Mouse (Mus musculus): Measurements from ENCODE around the gene Calhm4. TPM values are rescaled to one million over a fixed set of nuclear protein-coding genes. Genes with fewer than 3 reads are reported as not detected.
"Not testable (repeated sequence)": the region's sequence is repeated elsewhere in the genome, so short reads cannot be mapped to it uniquely, and the experiment has no call there.

Gene Calhm4
- polyA plus RNA-seq, 1 experiment: not detected

DNA sequence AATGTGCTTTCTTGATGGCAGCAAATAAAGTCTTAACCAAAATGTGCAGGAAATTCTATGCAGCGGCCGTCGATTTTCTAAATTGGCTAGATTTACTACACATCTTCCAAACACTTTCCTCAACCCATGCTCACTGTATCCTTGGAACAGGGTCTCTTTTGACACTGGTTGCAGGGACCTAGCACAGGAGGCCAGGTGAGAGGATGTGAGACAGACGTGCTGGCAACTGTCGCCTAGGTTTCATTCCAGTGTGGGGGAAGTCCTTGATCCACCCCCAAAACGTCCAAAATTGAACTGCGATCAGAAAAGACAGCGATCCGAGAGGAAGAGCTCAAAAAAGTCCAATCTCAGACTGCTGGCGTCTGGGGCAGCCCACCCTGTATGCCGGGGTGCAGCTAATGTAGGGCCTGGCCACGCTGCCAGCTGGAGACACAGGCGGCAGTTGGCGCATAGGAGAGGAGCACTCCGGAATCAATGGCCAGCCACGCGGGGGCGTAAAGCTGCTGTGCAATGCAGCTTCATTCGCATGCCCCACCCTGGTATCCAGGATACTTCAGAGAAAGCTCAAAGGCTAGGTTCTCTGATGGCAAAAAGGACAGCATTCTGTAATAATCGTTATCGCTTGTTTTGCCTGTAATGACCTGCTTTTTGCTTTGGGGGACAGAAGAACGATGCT, 10.3 kb downstream of the Calhm4 start:
- 16% methylated on average over 22 of the region's 22 CpGs for WGBS
- H3K4me3 ChIP-seq (ENCODE audit: low read depth, low read length): peak overlapping the region; percentile 20; the same call in 1 of the 2 replicates
- H3K4me1 ChIP-seq (ENCODE audit: control insufficient read depth, insufficient read depth, insufficient read length, low read length): peaks cover 2% of the 10 kb centered on the region; the same call in 1 of the 2 replicates
- TF ChIP-seq POLR2A (IDR thresholded peaks at IDR 0.05; ENCODE audit: low read depth, low read length) (no peak), CTCF (IDR thresholded peaks at IDR 0.05; ENCODE audit: extremely low read depth, insufficient read length, insufficient replicate concordance, low read depth, low read length) (peak; percentile 47; the same call in 1 of the 2 replicates)
- no peak overlapping the region for H3K27ac ChIP-seq (ENCODE audit: insufficient read depth, low read depth, low read length)
- H3K27me3 ChIP-seq (ENCODE audit: control insufficient read depth, insufficient read depth, low read length): no peaks in the 10 kb centered on the region
- no peaks in the 10 kb centered on the region for H3K36me3 ChIP-seq (ENCODE audit: control insufficient read depth, insufficient read depth, low read length)

DNA sequence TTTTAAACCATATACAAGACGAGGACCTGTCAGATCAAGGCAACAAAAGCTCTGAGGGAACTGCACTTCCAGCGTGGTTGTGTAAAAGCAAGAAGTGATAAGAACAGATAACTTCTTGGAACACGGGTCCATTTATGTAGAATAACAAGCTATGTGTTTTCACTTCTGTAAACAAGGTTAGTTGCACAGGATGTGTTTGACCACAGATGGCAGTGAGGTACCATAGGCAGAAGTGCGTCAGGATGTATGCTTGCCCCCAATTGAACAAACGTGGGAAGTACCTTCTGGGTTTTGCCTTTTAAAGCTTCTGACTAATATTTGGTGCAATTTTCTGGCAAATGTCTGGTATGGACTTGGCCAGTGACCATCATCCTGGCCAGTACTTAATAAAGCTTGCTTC, 13.8 kb downstream of the Calhm4 start:
- no peak overlapping the region for H3K4me3 ChIP-seq (ENCODE audit: low read depth, low read length)
- TF ChIP-seq CTCF (IDR thresholded peaks at IDR 0.05; ENCODE audit: extremely low read depth, insufficient read length, insufficient replicate concordance, low read depth, low read length): no peak
- TF ChIP-seq POLR2A (IDR thresholded peaks at IDR 0.05; ENCODE audit: low read depth, low read length): no peak
- 42% methylated on average over 5 of the region's 5 CpGs for WGBS
- no peaks in the 10 kb centered on the region for H3K36me3 ChIP-seq (ENCODE audit: control insufficient read depth, insufficient read depth, low read length)
- H3K27me3 ChIP-seq (ENCODE audit: control insufficient read depth, insufficient read depth, low read length): no peaks in the 10 kb centered on the region
- H3K4me1 ChIP-seq (ENCODE audit: control insufficient read depth, insufficient read depth, insufficient read length, low read length): peaks cover 2% of the 10 kb centered on the region; the same call in 1 of the 2 replicates
- H3K27ac ChIP-seq (ENCODE audit: insufficient read depth, low read depth, low read length): no peak overlapping the region

DNA sequence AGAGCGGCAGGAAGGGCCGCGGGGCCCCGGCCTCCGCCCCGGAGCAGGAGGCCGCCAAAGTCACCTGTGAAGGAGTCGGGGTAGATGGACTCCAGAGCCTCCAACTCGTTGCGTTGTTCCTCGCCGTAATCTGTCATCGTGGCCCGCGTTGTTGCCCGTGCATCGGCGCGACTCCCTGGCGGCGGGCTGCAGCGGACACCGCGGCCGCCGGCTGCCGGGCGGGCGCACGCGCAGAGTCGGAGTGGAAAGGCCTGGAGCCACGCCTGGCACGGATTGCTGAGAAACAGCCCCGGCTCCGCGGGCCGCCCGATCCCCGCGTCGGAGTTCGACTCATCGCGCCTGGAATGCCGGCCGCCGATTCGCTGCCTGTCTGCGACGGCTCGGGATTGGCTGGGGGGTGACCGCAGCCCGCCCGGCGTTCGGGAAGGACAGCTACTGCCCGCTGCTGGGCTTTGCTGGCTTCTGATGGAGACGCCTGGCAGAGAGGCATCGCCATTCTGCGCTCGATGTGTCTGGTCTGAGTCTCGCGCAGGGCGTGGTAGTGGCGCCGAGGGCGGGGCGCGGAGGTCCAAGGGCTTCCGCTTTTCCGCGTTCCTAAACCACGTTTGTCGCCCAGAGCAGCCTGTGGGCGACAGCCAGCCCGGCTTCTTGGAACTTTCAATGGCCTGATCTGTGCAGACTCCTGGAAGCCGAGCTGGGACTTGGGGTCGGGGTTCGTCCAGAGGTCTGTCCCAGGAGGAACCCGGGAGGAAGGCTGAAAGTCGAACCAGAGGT, 24.6 kb downstream of the Calhm4 start, which contains the start of gene Rwdd1:
Rwdd1 (minus strand) TSS at position 323 of the 774 bp plus-strand sequence.
- Histone ChIP-seq H3K27ac (ENCODE audit: insufficient read depth, low read depth, low read length) (peak within 1 kb of the TSS; percentile 81), H3K4me1 (ENCODE audit: control insufficient read depth, insufficient read depth, insufficient read length, low read length) (peaks cover 4% of the 10 kb centered on the region; the same call in 1 of the 2 replicates), H3K27me3 (ENCODE audit: control insufficient read depth, insufficient read depth, low read length) (no peaks in the 10 kb centered on the region), H3K36me3 (ENCODE audit: control insufficient read depth, insufficient read depth, low read length) (no peaks in the 10 kb centered on the region), H3K4me3 (ENCODE audit: low read depth, low read length) (peak within 1 kb of the TSS; percentile 93)
- TF ChIP-seq CTCF (IDR thresholded peaks at IDR 0.05; ENCODE audit: extremely low read depth, insufficient read length, insufficient replicate concordance, low read depth, low read length): no peak
- peak; percentile 46 for TF ChIP-seq POLR2A (IDR thresholded peaks at IDR 0.05; ENCODE audit: low read depth, low read length)
- under 1% methylated on average over 82 of the region's 82 CpGs for WGBS

DNA sequence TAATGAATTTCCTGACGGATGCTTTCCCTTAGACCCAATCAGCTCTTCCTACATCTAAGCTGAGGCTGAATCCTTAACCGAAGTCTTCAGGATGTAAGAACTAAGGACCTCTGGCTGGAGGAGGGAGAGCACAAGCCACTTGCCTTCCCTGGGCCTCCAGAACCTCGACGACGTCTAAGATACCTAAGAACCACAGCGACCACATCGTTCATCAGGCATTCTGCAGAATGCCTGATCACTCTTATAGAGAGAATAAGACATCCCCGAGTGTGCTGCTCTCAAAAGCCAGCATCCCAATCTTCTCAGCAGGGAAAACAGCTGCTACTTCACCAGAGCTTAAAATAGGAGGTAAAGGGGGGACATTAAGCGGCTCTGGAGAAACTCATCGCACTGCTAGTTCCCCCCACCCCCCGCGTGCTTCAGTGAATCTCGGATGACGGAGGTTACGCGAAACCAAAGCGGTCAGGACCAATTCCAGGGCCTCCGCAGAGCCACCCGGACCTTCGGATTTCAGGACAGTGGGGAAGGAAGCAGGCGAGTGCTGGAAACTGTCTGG, 25.3 kb downstream of the Calhm4 start:
- Histone ChIP-seq H3K4me1 (ENCODE audit: control insufficient read depth, insufficient read depth, insufficient read length, low read length) (peaks cover 4% of the 10 kb centered on the region; the same call in 1 of the 2 replicates), H3K4me3 (ENCODE audit: low read depth, low read length) (peak overlapping the region; percentile 93), H3K27me3 (ENCODE audit: control insufficient read depth, insufficient read depth, low read length) (no peaks in the 10 kb centered on the region), H3K36me3 (ENCODE audit: control insufficient read depth, insufficient read depth, low read length) (no peaks in the 10 kb centered on the region), H3K27ac (ENCODE audit: insufficient read depth, low read depth, low read length) (peak overlapping the region; percentile 74)
- no peak for TF ChIP-seq POLR2A (IDR thresholded peaks at IDR 0.05; ENCODE audit: low read depth, low read length)
- TF ChIP-seq CTCF (IDR thresholded peaks at IDR 0.05; ENCODE audit: extremely low read depth, insufficient read length, insufficient replicate concordance, low read depth, low read length): no peak
- under 1% methylated on average over 21 of the region's 21 CpGs for WGBS

DNA sequence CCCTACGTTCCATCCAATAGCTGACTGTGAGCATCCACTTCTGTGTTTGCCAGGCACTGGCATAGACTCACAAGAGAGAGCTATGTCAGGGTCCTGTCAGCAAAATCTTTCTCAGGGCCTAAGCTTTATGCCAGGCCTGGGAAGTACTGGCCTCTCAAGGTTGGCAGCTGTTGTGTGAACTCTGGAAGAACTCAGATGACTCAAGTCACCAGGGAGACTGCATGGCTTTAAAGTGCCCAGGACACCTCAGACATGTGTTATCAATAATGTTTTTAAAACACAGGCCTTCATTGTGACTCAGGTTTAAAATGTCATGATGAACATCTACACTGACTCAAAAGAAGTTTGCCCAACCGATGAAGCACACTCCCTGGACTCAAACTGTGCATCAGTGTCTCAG, 30.9 kb downstream of the Calhm4 start:
- H3K36me3 ChIP-seq (ENCODE audit: control insufficient read depth, insufficient read depth, low read length): peaks cover 11% of the 10 kb centered on the region
- peaks cover 2% of the 10 kb centered on the region; the same call in 1 of the 2 replicates for H3K4me1 ChIP-seq (ENCODE audit: control insufficient read depth, insufficient read depth, insufficient read length, low read length)
- H3K27me3 ChIP-seq (ENCODE audit: control insufficient read depth, insufficient read depth, low read length): no peaks in the 10 kb centered on the region
- TF ChIP-seq POLR2A (IDR thresholded peaks at IDR 0.05; ENCODE audit: low read depth, low read length) (no peak), CTCF (IDR thresholded peaks at IDR 0.05; ENCODE audit: extremely low read depth, insufficient read length, insufficient replicate concordance, low read depth, low read length) (no peak)
- 88% methylated on average over 2 of the region's 2 CpGs for whole genome bisulfite sequencing
- H3K27ac ChIP-seq (ENCODE audit: insufficient read depth, low read depth, low read length): no peak overlapping the region
- H3K4me3 ChIP-seq (ENCODE audit: low read depth, low read length): no peak overlapping the region

DNA sequence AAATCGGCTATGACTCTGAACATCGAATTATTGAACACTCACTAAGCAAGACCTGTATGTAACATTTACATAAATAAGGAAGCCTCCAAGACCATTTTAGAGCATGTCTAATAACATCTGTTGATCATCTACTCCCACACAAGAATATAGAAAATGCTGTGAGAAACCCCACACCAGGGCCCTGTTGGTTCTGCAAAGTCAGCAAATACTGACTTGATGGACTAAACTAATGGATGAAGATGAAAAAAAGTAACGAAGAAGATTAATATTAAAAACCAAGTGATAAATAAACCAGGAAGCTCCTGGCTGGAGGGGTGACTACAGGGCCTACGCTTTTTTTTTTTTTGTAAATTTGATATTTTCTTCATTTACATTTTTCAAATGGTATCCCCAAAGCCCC, 31.5 kb downstream of the Calhm4 start:
- 93% methylated on average over 4 of the region's 4 CpGs for WGBS
- Histone ChIP-seq H3K36me3 (ENCODE audit: control insufficient read depth, insufficient read depth, low read length) (peaks cover 12% of the 10 kb centered on the region), H3K4me1 (ENCODE audit: control insufficient read depth, insufficient read depth, insufficient read length, low read length) (no peaks in the 10 kb centered on the region), H3K27ac (ENCODE audit: insufficient read depth, low read depth, low read length) (no peak overlapping the region), H3K4me3 (ENCODE audit: low read depth, low read length) (no peak overlapping the region), H3K27me3 (ENCODE audit: control insufficient read depth, insufficient read depth, low read length) (no peaks in the 10 kb centered on the region)
- TF ChIP-seq CTCF (IDR thresholded peaks at IDR 0.05; ENCODE audit: extremely low read depth, insufficient read length, insufficient replicate concordance, low read depth, low read length) (no peak), POLR2A (IDR thresholded peaks at IDR 0.05; ENCODE audit: low read depth, low read length) (no peak)

DNA sequence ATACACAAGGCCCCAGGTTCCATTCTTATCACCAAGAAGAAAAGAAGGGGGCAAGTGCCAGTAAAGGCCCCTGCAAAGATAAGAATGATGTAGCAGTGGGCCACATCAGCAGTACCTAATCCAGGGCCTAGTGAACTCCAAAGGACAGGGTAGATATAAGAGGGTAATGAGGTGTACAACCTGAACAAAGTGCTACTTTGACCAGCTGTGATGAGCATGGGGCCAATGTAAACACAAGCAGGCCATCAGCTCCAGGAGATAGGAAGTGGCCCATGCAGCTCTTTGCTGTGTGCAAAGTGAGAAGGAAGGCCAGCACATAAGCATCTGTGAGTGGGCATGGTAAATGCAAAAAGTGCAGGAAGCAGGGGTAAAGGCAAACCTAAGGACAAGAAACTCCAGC, 45.7 kb downstream of the Calhm4 start:
- Histone ChIP-seq H3K4me1 (ENCODE audit: control insufficient read depth, insufficient read depth, insufficient read length, low read length) (no peaks in the 10 kb centered on the region), H3K36me3 (ENCODE audit: control insufficient read depth, insufficient read depth, low read length) (peaks cover 42% of the 10 kb centered on the region), H3K4me3 (ENCODE audit: low read depth, low read length) (no peak overlapping the region), H3K27me3 (ENCODE audit: control insufficient read depth, insufficient read depth, low read length) (no peaks in the 10 kb centered on the region), H3K27ac (ENCODE audit: insufficient read depth, low read depth, low read length) (no peak overlapping the region)
- TF ChIP-seq POLR2A (IDR thresholded peaks at IDR 0.05; ENCODE audit: low read depth, low read length) (no peak), CTCF (IDR thresholded peaks at IDR 0.05; ENCODE audit: extremely low read depth, insufficient read length, insufficient replicate concordance, low read depth, low read length) (no peak)

DNA sequence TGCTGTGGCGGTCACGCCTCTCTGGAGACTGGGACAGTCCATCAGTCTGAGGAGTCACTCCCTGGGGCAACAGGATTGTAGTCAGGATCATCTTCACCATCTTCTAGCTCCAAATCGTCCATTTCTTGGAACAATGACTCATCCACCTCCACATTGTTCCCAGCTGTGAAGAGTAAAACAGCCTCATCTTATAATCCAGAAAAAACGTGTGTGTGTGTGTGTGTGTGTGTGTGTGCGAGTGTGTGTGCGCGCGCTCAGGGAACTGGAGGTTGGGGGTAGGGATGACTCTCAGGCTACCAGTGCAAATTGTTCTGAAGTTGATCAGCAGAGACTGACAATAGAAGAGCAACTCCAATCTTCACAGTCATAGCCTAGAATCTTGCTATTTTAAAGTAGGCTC, 47.4 kb downstream of the Calhm4 start:
- not testable (repeated sequence) for H3K4me1 ChIP-seq (ENCODE audit: control insufficient read depth, insufficient read depth, insufficient read length, low read length); H3K4me3 ChIP-seq (ENCODE audit: low read depth, low read length); H3K27me3 ChIP-seq (ENCODE audit: control insufficient read depth, insufficient read depth, low read length); H3K27ac ChIP-seq (ENCODE audit: insufficient read depth, low read depth, low read length)
- peaks cover 38% of the 10 kb centered on the region for H3K36me3 ChIP-seq (ENCODE audit: control insufficient read depth, insufficient read depth, low read length)
- 93% methylated on average over 6 of the region's 8 CpGs for WGBS
